Mouse (Mus musculus) CD4-positive, CD25-positive, alpha-beta regulatory T cell, adult 2 months (primary cell): Measurements from ENCODE around the gene Haus4.

Experiments
- DNase-seq: peaks from one replicate; pipeline ENCODE4 v3.0.0-alpha.2; 2012; ENCODE audit warnings: low read depth, low spot score

Haus4 gene

GRCm38 (mm10) chr14:54553975-54554769 lies at the start of gene Haus4:
Haus4 (minus strand) TSS chr14:54554616.
- peak; percentile 92 for DNase-seq

GRCm38 (mm10) chr14:54603686-54604085 lies 49.3 kb upstream of the Haus4 start:
- DNase-seq = no peak

GRCm38 (mm10) chr14:54603038-54603654 lies 48.7 kb upstream of the Haus4 start:
- peak; percentile 98 for DNase-seq

- no peak for DNase-seq
Measured at GRCm38 (mm10) chr14:54602613-54603012, 48.2 kb upstream of the Haus4 start.

GRCm38 (mm10) chr14:54601601-54602000 lies 47.2 kb upstream of the Haus4 start:
- DNase-seq = no peak

DNA sequence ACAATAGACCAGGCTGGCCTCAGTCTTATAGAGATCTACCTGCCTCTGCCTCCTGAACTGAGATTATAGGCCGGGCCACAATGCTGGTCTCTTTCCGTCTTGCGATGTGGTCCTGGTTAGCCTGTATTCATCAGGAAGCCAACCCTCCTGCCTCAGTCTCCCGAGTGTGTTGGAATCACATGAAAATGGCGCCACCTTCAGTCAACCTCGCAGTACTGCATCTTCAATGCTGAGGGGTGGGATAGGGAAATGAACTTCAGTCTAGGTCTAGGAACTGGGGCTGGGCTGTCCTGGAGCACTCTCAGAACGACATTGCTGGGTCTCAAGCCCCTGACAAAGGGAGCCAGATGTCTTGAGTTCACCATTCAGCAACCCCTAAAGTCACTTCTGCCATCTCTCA lies 42.7 kb upstream of the Haus4 start:
- DNase-seq = peak; percentile 66

DNA sequence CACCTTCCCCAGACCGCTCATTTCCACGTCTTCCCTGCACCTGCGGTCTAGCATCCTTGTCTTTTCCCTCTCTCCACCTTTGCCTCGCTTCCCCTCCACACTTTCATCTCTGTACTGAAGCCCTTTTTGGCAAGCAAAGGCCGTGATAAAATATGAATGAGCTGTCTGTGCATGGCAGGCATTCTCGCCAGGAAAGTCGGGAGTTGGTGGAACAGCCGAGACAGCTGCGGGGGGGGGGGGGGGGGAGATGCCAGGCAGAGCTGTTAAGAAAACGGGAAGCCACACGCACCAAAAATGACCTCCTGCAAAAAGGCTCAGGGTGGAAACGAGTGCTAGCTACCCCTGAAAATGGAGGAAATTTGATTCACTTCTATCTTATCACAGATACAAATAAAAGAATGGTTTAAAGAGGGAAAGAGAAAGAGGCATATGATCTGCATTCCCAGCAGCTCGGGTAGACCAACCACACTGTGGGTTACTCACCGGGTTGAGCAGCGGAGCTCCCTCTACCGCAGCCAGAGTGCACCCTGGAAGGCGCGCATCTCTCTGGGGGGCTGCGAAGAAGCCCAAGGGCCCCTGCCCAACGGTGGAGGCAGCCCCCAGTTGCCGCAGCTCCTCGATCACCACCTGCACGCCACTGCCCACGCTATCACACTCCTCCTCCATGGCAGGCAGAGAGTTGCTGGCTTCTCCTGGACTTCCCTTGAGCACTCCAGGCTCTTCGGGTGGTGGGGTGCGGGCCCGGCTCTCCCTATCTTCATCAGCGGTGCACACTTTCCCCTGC lies 40.4 kb upstream of the Haus4 start:
- DNase-seq = no peak

GRCm38 (mm10) chr14:54594055-54594454 lies 39.6 kb upstream of the Haus4 start:
- DNase-seq = peak; percentile 26

DNA sequence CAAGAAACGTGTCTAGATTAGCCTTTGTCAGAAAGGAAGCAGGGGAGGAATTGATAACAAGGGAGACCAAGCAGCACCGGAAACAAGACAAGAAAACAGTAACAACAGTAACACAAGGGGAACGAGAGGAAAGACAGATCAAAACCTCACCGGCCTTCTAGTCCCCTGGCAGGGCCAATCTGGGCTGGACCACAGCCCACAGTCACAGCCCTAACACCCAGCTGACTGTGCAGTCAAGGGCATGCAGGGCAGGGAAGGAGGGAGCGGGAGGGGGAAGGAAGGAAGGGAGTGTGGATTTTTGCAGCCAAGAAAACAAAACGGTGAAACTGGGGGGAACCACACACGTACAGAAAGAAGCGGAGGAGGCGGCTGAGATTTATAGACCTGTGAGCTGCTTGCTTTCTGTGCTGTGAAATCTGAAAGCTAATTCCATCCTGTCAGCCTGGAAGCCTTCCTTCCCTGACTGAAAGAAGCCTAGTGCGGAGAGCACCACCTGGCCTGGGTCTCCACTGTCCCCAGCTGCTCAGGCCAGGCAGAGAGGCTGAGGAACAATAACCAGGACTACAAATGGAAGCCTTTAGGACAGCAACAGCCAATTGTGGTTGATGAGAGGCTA lies 38.0 kb upstream of the Haus4 start:
- no peak for DNase-seq

- DNase-seq = no peak
Measured at GRCm38 (mm10) chr14:54591056-54591455, 36.6 kb upstream of the Haus4 start.

- peak; percentile 80 for DNase-seq
Measured at GRCm38 (mm10) chr14:54583681-54584338, 29.4 kb upstream of the Haus4 start.

DNA sequence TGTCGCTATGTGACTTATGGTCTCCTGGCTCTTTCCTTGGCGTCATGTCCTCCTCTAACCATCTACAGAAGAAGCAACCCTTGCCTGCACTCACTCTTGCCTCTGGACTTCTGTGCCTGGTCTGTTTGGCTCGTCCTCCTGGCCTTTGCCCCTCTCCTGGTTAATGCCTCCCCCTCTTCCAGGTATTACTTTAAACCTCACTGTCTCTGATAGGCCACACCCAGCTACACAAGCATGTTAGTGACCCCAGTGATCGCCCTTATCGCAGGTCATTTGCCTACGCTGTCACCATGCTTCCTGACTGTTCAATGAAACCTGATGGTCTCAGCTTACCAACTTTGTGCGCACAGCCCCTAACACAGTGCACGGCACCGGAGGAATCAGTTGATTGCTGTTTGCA lies 28.1 kb upstream of the Haus4 start:
- no peak for DNase-seq

DNA sequence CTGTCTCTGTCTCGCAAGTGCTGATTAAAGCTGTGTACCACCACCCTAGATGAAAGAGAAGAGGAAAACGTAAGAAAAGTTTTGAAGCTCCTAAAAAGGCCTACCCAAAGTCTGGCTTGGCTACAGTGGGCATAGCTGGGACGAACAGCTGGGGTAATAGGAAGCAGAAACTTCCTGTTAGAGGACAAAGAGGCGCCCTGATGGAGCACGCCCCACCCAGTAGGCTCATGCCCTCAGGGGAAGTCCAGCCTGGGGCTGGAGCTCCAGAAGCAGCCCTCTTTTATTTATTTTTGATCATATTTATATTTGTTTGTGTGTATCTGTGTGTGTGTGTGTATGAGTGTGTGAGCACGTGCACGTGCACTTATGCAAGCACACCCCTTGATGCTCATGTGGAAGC lies 25.2 kb upstream of the Haus4 start:
- DNase-seq = no peak

GRCm38 (mm10) chr14:54578063-54578462 lies 23.6 kb upstream of the Haus4 start:
- DNase-seq = peak; percentile 80

DNA sequence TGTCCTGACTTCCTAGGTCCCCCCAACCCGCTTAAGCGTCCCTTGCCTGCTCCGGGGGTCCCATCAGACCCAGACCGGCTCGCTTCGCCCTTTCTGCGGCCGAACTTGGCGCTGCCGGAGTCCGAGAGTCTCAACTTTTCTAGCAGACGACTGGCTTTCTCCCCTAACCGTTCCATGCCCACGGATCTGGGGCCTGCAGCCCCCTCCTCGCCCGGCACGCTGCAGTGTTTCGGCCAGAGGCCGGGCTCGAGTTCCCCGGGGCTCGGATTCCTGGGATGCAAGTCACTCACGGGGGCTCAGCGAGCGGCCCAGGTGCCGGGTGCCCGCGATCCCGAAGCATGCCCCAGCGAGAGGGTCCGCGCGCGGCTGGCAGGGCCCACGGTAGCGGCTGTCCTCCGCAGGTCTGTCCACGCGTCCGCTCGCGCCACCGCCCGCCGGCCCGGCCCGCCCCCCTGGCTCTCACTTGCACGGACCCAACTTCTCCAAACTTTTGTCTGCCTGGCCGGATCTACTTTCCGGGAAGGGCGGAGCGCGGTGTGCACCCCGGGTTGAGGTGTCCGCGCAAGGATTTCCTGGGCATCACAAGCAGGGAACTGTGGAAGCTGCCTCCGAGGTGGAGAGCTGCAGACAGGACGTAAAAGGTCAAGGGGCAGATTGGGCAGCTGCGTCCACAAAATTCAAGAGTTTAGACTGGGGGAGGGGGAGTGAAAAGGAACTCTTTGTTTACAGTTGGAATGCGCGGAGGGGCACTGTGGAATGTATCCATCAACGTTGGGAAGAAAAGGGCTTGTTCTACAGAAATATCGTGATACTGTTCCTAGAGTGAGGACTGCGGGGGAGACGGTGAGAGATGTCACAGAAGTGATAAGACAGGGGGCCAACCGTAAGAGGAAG lies 22.9 kb upstream of the Haus4 start, which contains the start of gene Ajuba:
Ajuba (minus strand) TSS at position 470 of the 894 bp plus-strand sequence.
- DNase-seq = peak; percentile 56

- peak; percentile 34 for DNase-seq
Measured at GRCm38 (mm10) chr14:54576241-54577088, 22.0 kb upstream of the Haus4 start.

DNA sequence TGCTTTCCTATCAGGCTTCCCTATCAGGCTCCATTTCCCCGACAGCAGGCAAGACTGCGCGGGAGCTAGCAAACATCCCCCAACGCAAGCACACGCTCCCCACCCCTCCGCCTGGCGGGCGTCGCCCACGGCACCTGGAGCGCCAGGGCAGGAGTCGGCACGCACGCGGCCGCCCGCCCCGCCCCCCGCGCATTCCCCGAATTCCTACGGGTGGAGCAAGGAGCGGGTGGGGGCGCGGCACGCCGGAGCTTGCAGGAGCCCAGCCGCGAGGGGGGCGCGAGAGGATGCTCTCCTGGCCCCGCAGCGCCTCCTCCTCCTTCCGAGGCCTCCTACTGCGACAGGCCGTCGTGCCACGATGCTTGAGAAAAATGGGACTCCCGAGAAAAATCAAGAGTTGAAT lies 21.2 kb upstream of the Haus4 start:
- peak; percentile 37 for DNase-seq

- no peak for DNase-seq
Measured at GRCm38 (mm10) chr14:54575031-54575430, 20.6 kb upstream of the Haus4 start.

- no peak for DNase-seq
Measured at GRCm38 (mm10) chr14:54574253-54574652, 19.8 kb upstream of the Haus4 start.
